ENCODE assay signal across 7 mouse cellular contexts in the genomic region with DNA sequence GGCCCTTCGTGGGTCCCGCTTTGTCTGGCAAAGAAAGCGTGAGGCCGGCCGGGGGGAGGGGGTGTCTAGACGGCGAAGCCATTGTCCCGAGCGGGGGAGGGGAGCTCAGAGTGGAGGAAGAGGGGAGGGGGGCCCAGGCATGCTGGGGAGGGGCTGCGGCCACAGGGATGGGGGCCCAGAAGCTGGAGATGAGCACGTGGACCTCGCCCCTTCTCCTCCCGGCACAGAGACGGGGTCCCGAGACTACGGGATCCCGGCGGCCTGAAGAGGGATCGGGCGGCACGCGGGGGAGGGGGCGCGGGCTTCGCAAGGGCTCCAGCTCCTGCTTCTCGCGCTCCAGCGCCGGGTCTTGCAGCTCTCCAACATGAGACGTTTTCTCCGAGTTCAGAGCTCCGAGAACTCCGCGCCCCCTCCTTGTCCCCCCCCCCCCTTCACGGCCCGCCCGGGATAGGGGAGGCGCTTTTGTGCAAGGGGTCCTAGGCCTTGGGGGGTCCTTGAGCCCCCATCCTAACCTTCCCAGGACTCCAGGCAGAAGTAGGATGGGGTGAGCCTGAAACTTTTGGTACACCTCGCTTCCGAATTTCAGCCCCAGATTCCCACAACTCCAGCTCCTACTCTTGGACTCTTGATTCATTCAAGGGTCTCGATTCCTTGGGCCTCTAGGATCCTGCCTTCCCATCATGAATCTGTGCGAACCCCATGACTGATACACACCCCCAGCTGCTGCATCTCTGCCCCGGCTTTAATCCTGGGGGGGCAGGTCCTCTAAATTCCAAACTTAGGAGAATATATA. TPM values are rescaled to one million over a fixed set of nuclear protein-coding genes. Genes with fewer than 3 reads are reported as not detected.
DNase-seq lines count a peak whose midpoint lies in the region; ATAC-seq and TF ChIP-seq lines count a peak whose summit lies in the region.

No protein-coding gene starts in this region.

- H3K36me3 ChIP-seq in spleen, adult 2 months (ENCODE audit: control insufficient read depth, insufficient read depth, low read length): no peaks in the 10 kb centered on the region
- no peaks in the 10 kb centered on the region for H3K36me3 ChIP-seq in limb, embryonic 14.5 days (ENCODE audit: control insufficient read depth, insufficient read depth, low read length)

- H3K9ac ChIP-seq in limb, embryonic 14.5 days (ENCODE audit: low read depth, low read length, severe bottlenecking): peak overlapping the region; percentile 75

- H3K27me3 ChIP-seq in spleen, adult 2 months (ENCODE audit: control insufficient read depth, insufficient read depth, low read length): peaks cover 17% of the 10 kb centered on the region
- no peaks in the 10 kb centered on the region for H3K27me3 ChIP-seq in limb, embryonic 14.5 days (ENCODE audit: control insufficient read depth, insufficient read depth, low read length)

- no peak for DNase-seq in spleen, adult 2 months (ENCODE audit: low read depth in 1 of 2, low spot score in 2 of 2)
- no peak for DNase-seq in spleen, postnatal 14 days (ENCODE audit: low spot score in 2 of 2)
- peak; percentile 95 for DNase-seq in embryo, embryonic 11 days
- peak; percentile 74 to 75 for DNase-seq in heart, postnatal 10 days
- DNase-seq in limb, embryonic 14.5 days (ENCODE audit: low spot score): peak; percentile 74
- DNase-seq in neural tube, embryonic 10.5 days (ENCODE audit: extremely low spot score, low spot score): peak; percentile 95

- 4% methylated on average over 39 of the region's 43 CpGs for WGBS in spleen, adult 2 months
- 1% methylated on average over 10 of the region's 43 CpGs for WGBS in limb, embryonic 14.5 days

- no peak for TF ChIP-seq CTCF in spleen, adult 2 months (IDR thresholded peaks at IDR 0.05; ENCODE audit: extremely low read depth, insufficient read depth, insufficient read length, insufficient replicate concordance)

- intact Hi-C loops in heart, postnatal 10 days (cut with DNase I): loop anchor here (1.0 kb wide), 1 partner anchor 43 kb away; no protein-coding TSS in a partner anchor

- no peak for TF ChIP-seq POLR2A in spleen, adult 2 months (IDR thresholded peaks at IDR 0.05; ENCODE audit: low read depth, low read length)
- TF ChIP-seq POLR2A in limb, embryonic 14.5 days (IDR thresholded peaks at IDR 0.05; ENCODE audit: borderline replicate concordance, extremely low read depth, insufficient read depth, insufficient read length): no peak

- peak; percentile 69 for ATAC-seq in limb, embryonic 14.5 days (ENCODE audit: low FRiP score, low read depth)
- ATAC-seq in megakaryocyte progenitor cell, adult 5-6 weeks (replicated peaks; ENCODE audit: poor library complexity): no peak

- no peaks in the 10 kb centered on the region for H3K9me3 ChIP-seq in limb, embryonic 14.5 days (ENCODE audit: control insufficient read depth, low read length)

- H3K4me1 ChIP-seq in spleen, adult 2 months (ENCODE audit: control insufficient read depth, insufficient read depth, insufficient read length): peaks cover 17% of the 10 kb centered on the region
- peaks cover 23% of the 10 kb centered on the region; the same call in 1 of the 2 replicates for H3K4me1 ChIP-seq in limb, embryonic 14.5 days (ENCODE audit: control insufficient read depth, insufficient read depth, low read length)

- peak overlapping the region; percentile 42 for H3K4me3 ChIP-seq in spleen, adult 2 months (ENCODE audit: extremely low read depth, insufficient read depth, insufficient read length)
- H3K4me3 ChIP-seq in limb, embryonic 14.5 days (replicated peaks; ENCODE audit: low read length): peak overlapping the region; percentile 72

- H3K27ac ChIP-seq in spleen, adult 2 months (ENCODE audit: insufficient read depth, low read length): 0 out of 2 replicates have a peak overlapping the region, but pooled peaks have one; percentile 1
- H3K27ac ChIP-seq in limb, embryonic 14.5 days (replicated peaks; ENCODE audit: low read depth, low read length): peak overlapping the region; percentile 83

- H3K4me2 ChIP-seq in limb, embryonic 14.5 days (replicated peaks; ENCODE audit: low read depth, low read length, severe bottlenecking): peak overlapping the region; percentile 84

RNA-seq across cellular contexts. Expression of a gene that starts 0.7 kb away (rescaled TPM):
- 23.5 and 24.5 TPM in 2 replicates for polyA plus RNA-seq in spleen, adult 2 months (2012; rRNA removed)
- total RNA-seq in heart, postnatal 10 days (2021): 10 to 100 TPM; 57.6 to 65.3 TPM
- polyA plus RNA-seq in limb, embryonic 14.5 days (2012; rRNA removed): 50.0 and 77.6 TPM in 2 replicates
- 17.7 and 19.4 TPM in 2 replicates for polyA plus RNA-seq in limb, embryonic 14.5 days (2014; fragmentation: Nextera tagmentation; extraction: Ambion mirVana)
- 0.02 TPM in 1 of 2 replicates, not detected in the other for total RNA-seq in megakaryocyte progenitor cell, adult 5-6 weeks (2015)
- not detected in 2 replicates for total RNA-seq in megakaryocyte progenitor cell, adult 5-6 weeks (2017)

RNA-seq across cellular contexts. Expression of a gene that starts 23.4 kb away (rescaled TPM):
- polyA plus RNA-seq in spleen, adult 2 months (2012; rRNA removed): 1.1 and 1.5 TPM in 2 replicates
- under 1 TPM; 0.53 to 0.77 TPM for total RNA-seq in heart, postnatal 10 days (2021)
- 1.6 and 1.9 TPM in 2 replicates for polyA plus RNA-seq in limb, embryonic 14.5 days (2012; rRNA removed)
- polyA plus RNA-seq in limb, embryonic 14.5 days (2014; fragmentation: Nextera tagmentation; extraction: Ambion mirVana): 3.3 and 5.5 TPM in 2 replicates
- total RNA-seq in megakaryocyte progenitor cell, adult 5-6 weeks (2015): 0.20 TPM in 1 of 2 replicates, not detected in the other
- not detected in 2 replicates for total RNA-seq in megakaryocyte progenitor cell, adult 5-6 weeks (2017)

Comparison
In these comparisons a context has a peak if more than half of its experiments do, and no peak if none do; other contexts are left out.
1. DNase-seq: peak in embryo, embryonic 11 days (single experiment), heart, postnatal 10 days (2 of 2), limb, embryonic 14.5 days (single experiment) and neural tube, embryonic 10.5 days (single experiment); none in spleen, adult 2 months (0 of 2) and spleen, postnatal 14 days (0 of 2).
2. RNA of a gene that starts 0.7 kb away (total RNA-seq): 57.6 to 65.3 TPM in heart, postnatal 10 days; 0.02 TPM in megakaryocyte progenitor cell, adult 5-6 weeks; every median in the first group is over 10 times any median in the second.